Mouse (Mus musculus): ENCODE data around the gene Abi3bp. TPM values are rescaled to one million over a fixed set of nuclear protein-coding genes. Genes with fewer than 3 reads are reported as not detected.
A peak's percentile ranks its signal among the peaks of the same experiment; 100 is the strongest.

The Abi3bp gene
- total RNA-seq (2017): 0.13 TPM in 1 of 2 replicates, not detected in the other

DNA sequence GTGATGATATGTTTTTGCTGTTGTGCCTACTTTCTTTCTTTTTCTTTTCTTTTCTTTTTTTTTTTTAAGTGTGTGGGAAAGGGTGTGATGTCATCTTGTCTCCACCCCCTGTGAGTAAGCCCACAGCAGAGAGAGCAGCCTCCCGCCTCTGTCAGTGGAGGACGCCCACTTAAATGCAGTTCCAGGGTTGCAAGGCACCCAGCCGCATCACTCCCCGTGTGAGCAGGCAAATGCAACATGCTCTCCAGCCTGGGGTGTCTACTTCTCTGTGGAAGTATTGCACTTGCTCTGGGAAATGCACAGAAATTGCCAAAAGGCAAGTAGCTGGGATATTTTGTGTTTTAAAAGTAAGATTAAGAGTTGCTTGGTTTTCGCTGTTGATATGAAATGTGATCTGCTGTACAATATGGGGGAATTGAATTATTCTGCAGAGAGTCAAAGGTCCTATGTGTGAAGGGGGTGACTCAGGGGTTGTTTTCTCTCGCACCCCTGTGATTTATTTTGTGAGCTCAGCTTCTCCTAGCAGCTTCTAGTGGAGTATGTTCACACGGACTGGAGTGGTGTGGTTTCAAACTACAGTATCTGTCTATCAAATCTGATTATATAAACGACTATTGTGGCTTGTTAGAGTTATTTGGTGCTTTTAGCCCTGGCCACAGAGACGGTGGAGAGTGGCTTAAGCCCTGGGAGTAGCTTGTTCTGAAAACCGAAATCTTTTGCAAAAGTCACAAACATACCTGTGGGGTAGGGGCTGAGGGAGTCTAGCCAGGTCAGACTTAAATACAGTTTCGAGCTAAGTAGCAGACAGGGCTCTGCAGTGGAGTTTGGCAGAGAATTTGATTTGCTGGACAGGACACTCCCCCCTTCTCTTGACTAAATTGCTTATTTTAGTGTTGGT is at the start of gene Abi3bp:
Abi3bp (plus strand) TSS at position 202 of the 898 bp plus-strand sequence.
- ATAC-seq (replicated peaks in 1 of 2; ENCODE audit: insufficient read depth in 1 of 2, low FRiP score in 2 of 2, low TSS enrichment in 1 of 2, low read depth in 1 of 2, poor library complexity in 2 of 2, severe bottlenecking in 2 of 2): peak; percentile 35 to 56

DNA sequence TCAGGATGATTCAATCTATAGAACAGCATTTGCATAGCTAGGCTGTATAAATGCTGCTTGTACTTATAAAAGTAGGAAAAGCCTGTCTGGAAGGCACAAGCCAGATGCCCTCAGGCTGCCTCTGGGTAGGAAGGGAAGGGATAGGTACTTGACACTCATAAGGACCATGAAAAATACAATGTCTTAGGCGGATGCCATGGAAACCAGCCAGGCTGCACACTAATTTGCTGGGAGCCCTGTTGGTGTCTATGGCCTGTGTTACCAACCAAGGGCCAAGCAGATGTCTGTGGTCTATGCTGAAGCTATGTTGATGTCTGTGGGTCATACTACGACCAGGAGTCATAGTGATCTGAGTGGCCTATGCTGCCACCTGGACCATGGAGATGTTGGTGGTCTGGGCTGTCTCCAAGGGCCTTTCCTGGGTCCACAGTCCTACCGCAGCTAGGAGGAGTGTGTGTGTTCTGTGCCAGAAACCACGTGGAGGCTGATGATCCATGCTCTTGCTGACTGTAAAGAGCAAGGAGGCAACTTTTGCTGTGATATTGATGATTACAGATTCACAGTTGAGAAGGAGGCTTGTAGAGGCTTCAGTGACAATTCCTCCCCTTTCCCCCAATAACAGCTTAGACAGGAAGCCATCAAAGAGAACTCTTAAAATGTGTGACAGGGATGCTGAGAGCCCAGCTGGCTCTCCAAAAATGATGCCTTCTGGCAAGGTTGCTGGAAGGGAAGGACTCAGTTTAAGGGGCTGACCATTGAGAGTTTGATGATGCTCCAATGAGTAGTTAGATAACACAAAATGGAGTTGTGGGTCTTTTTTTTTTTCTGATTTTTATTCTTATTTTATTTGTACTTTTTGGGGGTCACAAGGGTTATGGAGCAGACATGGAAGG is 42.1 kb upstream of the Abi3bp start:
- ATAC-seq (replicated peaks in 1 of 2; ENCODE audit: insufficient read depth in 1 of 2, low FRiP score in 2 of 2, low TSS enrichment in 1 of 2, low read depth in 1 of 2, poor library complexity in 2 of 2, severe bottlenecking in 2 of 2): no peak

DNA sequence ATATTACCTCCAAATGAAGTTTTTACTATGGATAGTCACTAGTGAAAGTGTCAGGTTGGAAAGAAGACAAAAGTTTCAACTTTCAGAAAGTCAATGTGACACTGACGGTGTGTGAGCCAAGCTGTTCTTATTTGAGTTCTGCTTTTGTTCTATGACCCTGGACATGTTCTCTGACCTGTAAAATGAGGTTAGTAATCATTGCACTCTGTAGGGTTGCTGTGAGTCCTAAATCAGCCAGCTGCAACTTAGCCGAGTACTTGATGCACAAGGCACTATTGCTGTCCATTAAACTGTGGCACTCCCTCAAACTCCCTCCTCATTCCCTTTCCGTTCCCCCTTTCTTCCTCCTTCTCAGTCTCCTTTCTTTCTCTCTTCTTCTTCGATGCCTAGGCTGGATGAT is 37.4 kb upstream of the Abi3bp start:
- no peak for ATAC-seq (replicated peaks in 1 of 2; ENCODE audit: insufficient read depth in 1 of 2, low FRiP score in 2 of 2, low TSS enrichment in 1 of 2, low read depth in 1 of 2, poor library complexity in 2 of 2, severe bottlenecking in 2 of 2)

DNA sequence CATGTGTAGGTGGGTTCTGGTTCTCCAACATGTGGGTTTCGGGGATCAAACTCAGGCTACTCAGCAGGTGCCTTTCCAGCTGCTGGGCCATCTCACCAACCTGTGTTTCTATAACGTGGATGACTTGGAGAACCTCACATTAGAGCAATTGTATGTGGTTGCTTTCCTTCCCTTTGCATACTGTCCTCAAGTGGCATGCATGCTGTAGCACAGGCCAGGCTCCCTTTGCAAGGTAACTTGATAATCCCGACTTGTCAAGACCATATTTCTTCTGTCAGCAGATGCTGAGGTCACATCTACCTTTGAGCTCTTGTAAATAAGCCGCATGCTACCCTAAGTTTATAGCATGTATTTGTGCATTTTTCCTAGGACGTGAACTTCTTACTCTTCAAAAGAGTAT is 36.6 kb upstream of the Abi3bp start:
- ATAC-seq (replicated peaks in 1 of 2; ENCODE audit: insufficient read depth in 1 of 2, low FRiP score in 2 of 2, low TSS enrichment in 1 of 2, low read depth in 1 of 2, poor library complexity in 2 of 2, severe bottlenecking in 2 of 2): no peak

DNA sequence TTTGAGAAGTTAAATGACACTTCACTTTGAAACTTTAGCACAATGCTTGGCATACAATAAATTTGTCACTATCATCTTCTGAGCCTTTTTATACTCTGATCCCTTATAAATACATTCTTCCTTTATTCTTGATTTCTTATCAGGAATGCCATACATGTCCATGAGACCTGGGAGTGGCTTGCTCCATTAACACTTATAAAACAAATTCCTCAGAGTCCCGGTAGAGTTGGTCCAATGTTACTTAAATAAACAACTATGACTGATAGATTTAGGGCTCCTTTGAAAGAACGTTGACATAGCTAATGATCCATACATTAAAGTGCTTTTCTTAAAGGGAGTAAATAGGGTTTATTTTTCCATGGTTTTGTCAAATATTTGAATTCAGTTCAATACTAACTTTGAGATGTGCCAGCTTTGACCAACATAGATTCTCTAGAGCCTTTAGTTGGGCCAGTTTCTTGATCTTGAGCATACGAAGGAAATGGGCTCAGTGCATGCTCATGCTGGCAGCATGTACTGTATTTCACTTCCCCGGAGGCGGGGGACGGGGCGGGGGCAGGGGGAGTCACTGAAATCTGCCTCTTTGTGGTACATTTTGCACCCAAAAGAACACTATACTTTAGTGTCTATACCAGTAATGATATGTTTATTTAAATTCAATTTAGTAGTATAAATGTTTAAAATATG is 35.9 kb upstream of the Abi3bp start:
- ATAC-seq (replicated peaks in 1 of 2; ENCODE audit: insufficient read depth in 1 of 2, low FRiP score in 2 of 2, low TSS enrichment in 1 of 2, low read depth in 1 of 2, poor library complexity in 2 of 2, severe bottlenecking in 2 of 2): no peak

DNA sequence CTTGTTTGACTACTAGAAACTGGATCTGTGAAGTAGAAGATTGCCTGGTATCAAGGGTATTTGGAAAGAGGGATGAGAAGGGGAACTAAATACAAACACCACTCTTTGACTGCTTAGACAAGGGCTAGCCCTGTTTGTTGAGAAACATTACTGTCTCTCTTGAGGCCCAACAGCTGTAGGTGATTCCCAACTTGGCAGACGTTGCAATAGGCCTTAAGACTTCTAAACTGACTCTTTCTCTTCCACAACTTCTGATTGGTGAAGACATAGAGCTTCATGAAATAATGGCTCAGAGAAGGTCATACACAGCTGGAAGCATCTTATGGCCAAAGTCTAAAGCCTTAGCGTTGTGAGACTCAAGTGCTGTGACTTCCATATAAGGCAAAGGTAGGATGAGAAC is 26.2 kb upstream of the Abi3bp start:
- ATAC-seq (replicated peaks in 1 of 2; ENCODE audit: insufficient read depth in 1 of 2, low FRiP score in 2 of 2, low TSS enrichment in 1 of 2, low read depth in 1 of 2, poor library complexity in 2 of 2, severe bottlenecking in 2 of 2): no peak

DNA sequence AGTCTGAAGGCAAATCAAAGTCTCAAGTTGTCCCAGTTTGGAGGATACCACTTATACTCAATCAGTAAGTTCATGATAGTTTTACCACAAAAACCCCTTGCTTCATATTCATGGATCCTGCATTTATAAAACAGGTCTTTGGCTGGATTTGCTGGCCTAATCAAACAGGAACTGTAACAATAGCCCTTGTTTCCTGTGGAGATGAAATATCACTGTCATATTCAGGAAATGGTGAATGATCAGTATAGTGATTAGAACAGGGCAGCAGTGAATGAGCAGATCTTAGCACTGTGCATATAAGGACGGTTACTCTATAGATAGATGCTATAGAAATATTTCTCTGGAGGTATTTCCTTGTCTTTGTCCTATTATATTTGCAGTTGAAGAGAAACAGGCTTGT is 25.8 kb upstream of the Abi3bp start:
- ATAC-seq (replicated peaks in 1 of 2; ENCODE audit: insufficient read depth in 1 of 2, low FRiP score in 2 of 2, low TSS enrichment in 1 of 2, low read depth in 1 of 2, poor library complexity in 2 of 2, severe bottlenecking in 2 of 2): no peak

DNA sequence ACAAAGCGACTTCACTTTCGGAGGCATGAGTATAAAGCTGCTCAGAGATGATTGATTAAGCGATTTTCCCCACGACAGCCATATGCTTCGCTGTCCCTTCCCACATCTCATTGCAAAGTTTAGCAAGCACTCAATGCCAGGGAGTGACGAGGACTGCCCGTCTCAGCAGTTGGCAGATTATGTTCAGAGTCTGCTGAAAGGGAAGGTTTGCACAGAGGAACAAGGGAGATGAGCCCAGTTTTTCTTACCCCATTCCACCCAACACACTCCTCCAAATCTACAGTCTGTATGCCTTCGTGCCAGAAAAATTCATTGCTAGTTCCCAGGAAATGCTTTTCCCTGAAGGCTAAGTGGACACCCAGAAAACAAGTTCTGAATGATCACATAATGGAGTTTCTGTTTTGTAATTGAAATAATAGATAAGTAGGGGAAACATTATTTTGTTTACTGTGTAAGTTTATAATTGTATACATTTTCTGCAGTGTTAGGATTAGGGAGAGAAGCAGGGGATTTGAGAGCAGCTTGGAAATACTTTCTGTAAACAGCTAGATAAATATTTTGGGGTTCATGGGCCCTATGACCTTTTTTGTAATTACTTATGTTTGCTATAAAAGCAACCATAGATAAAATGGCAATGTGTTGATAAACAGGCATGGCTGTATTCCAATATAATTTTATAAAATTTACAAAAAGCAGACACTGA is 19.5 kb upstream of the Abi3bp start:
- no peak for ATAC-seq (replicated peaks in 1 of 2; ENCODE audit: insufficient read depth in 1 of 2, low FRiP score in 2 of 2, low TSS enrichment in 1 of 2, low read depth in 1 of 2, poor library complexity in 2 of 2, severe bottlenecking in 2 of 2)

DNA sequence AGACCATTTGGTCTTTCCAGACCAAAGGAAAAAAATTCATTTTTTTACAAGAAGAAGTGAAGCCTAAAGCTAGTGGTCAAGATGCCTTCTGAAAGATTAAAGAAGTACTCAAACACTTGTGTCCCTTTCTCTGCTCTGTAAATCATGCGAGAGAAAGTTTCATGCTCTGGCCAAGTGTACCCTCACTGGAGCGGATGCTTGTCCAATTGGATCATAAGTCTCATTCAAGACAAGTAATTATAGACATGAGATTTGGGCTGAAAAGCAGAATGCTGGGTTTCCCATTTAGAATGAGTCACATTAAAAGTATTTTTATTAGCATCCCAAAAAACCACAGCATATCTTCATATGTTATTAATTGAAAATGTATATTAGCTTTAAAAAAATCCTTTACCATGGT is 4.5 kb upstream of the Abi3bp start:
- ATAC-seq (replicated peaks in 1 of 2; ENCODE audit: insufficient read depth in 1 of 2, low FRiP score in 2 of 2, low TSS enrichment in 1 of 2, low read depth in 1 of 2, poor library complexity in 2 of 2, severe bottlenecking in 2 of 2): no peak

DNA sequence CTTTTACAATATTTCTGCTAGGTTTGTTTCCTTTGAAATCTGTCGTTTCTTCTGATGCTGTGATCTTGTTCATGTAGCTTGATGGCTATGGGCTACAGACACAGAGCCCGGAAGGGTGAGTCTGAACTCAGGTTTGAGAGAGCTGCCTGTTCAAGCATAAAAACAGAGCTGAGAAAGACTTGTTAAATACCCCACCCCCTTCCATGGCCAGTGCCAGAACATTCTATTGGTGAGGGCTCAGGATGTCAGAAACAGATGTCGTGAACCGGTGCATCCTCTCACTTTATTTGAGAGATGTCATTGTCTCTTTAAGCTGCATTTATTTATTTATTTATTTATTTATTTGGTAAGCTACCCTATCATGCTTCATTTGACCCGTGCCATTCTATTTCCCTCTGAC is 2.0 kb upstream of the Abi3bp start:
- no peak for ATAC-seq (replicated peaks in 1 of 2; ENCODE audit: insufficient read depth in 1 of 2, low FRiP score in 2 of 2, low TSS enrichment in 1 of 2, low read depth in 1 of 2, poor library complexity in 2 of 2, severe bottlenecking in 2 of 2)

DNA sequence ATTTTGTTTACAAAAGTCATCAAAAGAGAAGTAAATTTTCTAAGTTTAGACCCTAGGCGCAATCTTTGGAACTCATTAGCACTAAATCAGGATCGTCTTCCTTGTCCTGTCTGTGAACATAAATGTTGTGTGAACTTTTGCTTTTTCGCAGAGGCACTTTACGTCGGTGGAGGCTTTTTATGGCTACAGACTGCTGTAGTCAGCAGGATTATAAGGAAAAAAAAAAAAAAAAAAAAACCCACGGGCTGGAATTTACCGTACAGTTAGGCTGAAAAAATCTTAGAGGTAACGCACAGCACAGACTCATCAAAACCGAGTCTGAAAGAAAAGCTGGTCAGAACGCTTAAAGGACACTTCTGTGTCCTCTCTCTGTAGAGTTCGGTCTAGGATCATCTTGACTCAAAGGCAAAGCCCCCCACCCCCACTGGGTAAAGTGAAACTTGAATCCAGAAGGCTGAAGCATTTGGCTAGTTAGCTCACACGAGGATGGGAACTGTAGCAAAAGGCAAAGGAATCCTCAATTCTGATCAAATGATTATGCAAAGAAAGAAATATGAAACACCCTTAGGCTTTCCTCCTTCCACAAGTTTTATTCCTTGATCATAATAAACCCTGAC is 1.0 kb downstream of the Abi3bp start:
- ATAC-seq (replicated peaks in 1 of 2; ENCODE audit: insufficient read depth in 1 of 2, low FRiP score in 2 of 2, low TSS enrichment in 1 of 2, low read depth in 1 of 2, poor library complexity in 2 of 2, severe bottlenecking in 2 of 2): no peak

DNA sequence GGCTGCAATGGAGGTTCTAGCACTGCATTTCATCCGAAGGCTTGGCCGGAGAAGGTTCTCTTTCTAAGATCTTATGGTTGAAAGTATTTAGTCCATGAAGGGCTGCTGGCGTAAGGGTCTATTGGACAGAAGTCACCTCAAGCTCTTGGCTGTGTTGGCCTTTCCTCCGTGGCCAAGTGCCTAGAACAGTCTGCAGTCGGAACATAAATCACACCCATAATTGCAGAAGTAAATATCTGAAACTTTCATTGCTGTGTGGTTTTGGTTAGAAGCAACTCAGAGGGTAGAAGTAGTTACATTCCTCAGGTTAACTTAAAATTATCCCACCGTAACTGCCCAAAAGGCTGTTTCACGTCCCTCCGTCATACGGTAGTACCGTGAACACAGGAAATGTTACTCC is 5.8 kb downstream of the Abi3bp start:
- peak; percentile 94 to 96 for ATAC-seq (replicated peaks in 1 of 2; ENCODE audit: insufficient read depth in 1 of 2, low FRiP score in 2 of 2, low TSS enrichment in 1 of 2, low read depth in 1 of 2, poor library complexity in 2 of 2, severe bottlenecking in 2 of 2)

DNA sequence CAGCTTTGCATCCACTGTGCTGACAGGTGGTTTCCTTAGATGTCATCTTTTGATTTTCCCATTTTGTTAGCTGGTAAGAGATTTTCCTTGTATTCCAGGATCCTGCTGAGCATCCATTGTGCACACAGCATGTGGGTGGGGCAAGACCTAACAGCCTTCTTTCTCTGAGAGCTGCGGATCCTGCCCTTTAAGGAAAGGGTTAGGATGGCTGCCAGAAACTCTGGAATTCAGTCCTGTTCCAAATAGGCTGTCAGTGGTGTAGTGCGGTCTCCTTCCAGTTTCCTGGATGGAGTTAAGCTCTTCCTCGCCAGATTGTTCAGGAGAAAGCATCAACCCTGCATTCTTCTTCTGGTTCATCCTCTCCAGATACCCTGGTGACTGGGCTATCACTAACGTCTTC is 8.8 kb downstream of the Abi3bp start:
- ATAC-seq (replicated peaks in 1 of 2; ENCODE audit: insufficient read depth in 1 of 2, low FRiP score in 2 of 2, low TSS enrichment in 1 of 2, low read depth in 1 of 2, poor library complexity in 2 of 2, severe bottlenecking in 2 of 2): no peak

DNA sequence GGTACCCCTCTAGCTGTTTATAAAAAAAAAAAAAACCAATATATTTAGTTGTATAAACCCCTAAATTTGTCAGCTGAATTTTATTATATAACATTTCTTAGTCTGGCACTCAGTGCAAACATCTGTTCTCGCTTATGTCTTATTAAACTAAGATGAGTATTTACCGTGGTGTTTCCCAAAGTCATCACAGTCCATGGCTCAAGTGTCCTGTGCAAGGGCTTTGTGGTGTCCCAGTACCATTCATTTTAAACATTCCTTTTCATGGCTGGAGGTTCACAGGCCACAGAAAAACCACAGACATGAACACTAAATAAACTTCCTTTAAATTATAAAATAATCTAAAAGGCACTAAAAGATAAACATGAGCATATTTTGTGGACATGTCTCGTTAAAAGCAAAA is 13.2 kb downstream of the Abi3bp start:
- ATAC-seq (replicated peaks in 1 of 2; ENCODE audit: insufficient read depth in 1 of 2, low FRiP score in 2 of 2, low TSS enrichment in 1 of 2, low read depth in 1 of 2, poor library complexity in 2 of 2, severe bottlenecking in 2 of 2): no peak

DNA sequence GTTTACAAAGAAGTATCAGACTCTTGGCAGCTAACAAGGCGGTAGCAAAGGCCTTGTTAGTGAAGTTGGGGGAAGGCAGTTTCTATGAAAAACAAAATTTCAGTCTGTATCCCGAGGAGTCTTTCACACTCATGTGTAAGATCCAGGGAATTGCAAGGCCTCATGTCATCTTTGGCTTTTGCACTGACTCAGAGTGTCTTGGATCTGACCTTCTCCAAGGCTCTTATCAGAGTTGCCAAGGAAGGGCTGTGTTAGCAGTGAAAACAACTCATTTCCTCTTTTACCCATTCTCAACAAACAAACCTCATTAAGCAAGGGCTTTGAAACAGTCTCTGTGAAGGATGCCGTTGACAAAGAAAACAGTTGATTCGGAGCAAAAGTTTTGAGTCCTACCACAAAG is 17.6 kb downstream of the Abi3bp start:
- ATAC-seq (replicated peaks in 1 of 2; ENCODE audit: insufficient read depth in 1 of 2, low FRiP score in 2 of 2, low TSS enrichment in 1 of 2, low read depth in 1 of 2, poor library complexity in 2 of 2, severe bottlenecking in 2 of 2): no peak

DNA sequence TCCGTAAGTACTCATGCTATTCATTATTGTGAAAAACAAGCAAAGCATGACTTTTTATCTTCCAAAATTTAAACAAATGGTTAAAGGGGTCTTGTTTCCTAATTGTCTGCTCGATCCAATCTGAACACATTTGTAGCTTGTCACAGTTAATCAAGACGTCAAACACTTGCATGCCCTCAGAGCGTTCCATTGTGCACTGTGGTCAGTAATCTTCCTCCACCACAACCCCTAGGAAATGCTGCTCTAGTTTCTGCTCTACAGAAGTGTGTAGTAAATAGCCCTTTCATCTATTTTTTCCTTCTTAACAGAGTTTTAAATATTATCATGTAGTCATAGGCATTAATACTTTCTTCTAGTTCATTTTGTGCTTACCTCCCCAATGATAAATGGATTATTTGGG is 19.1 kb downstream of the Abi3bp start:
- ATAC-seq (replicated peaks in 1 of 2; ENCODE audit: insufficient read depth in 1 of 2, low FRiP score in 2 of 2, low TSS enrichment in 1 of 2, low read depth in 1 of 2, poor library complexity in 2 of 2, severe bottlenecking in 2 of 2): peak; percentile 60 to 69

DNA sequence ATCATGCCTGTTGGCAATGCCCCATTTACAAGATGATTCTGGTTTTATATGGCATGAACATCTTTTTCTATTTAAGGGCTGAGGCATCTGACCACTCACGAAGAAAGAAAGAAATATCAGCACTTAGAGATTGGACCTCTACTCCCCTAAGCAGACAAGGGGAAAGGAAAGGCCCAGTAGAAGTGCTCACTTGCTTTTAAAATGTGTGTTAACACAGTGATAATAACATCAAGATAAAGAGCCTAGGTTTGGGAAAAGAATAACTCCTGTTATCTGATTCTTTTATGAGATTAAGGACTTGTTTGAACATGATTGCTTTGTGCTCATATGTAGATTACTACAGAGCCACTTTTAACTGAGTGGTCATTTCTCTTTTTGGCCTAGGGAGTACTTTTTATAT is 21.0 kb downstream of the Abi3bp start:
- no peak for ATAC-seq (replicated peaks in 1 of 2; ENCODE audit: insufficient read depth in 1 of 2, low FRiP score in 2 of 2, low TSS enrichment in 1 of 2, low read depth in 1 of 2, poor library complexity in 2 of 2, severe bottlenecking in 2 of 2)

Measured in hematopoietic stem cell, adult 5-6 weeks (primary cell).